Mouse (Mus musculus) forebrain, embryonic 10.5 days (tissue): ENCODE measurements around the gene Crlf2. TPM values are rescaled to one million over a fixed set of nuclear protein-coding genes. Genes with fewer than 3 reads are reported as not detected.

Source experiments
- DNase-seq: peaks from one replicate; pipeline ENCODE4 v3.0.0-alpha.2; 2017; ENCODE audit warnings: low spot score; ENCODE audit errors: extremely low spot score
- H3K27ac ChIP-seq: fragments of 300-500 bp; sonication (generic); 2 replicates; pipeline ENCODE4 v1.5.1; 2016; ENCODE audit warnings: mild to moderate bottlenecking
- H3K27me3 ChIP-seq: fragments of 300-500 bp; sonication (generic); 2 replicates; pipeline ENCODE4 v1.6.1; 2016; ENCODE audit warnings: mild to moderate bottlenecking; ENCODE audit not compliant: poor library complexity, severe bottlenecking
- H3K36me3 ChIP-seq: fragments of 300-500 bp; sonication (generic); replicated peaks from 2 replicates; pipeline ENCODE4 v1.6.1; 2016; ENCODE audit warnings: mild to moderate bottlenecking, moderate library complexity
- H3K4me1 ChIP-seq: fragments of 300-500 bp; sonication (generic); 2 replicates; pipeline ENCODE4 v1.6.1; 2016
- H3K4me3 ChIP-seq: fragments of 300-500 bp; sonication (generic); 2 replicates; pipeline ENCODE4 v1.5.1; 2016; ENCODE audit warnings: mild to moderate bottlenecking, moderate library complexity
- H3K9me3 ChIP-seq: fragments of 300-500 bp; sonication (generic); 2 replicates; pipeline ENCODE4 v1.6.1; 2016; ENCODE audit warnings: mild to moderate bottlenecking, moderate library complexity
- WGBS: fragments of 180-500 bp; shearing (Covaris S2); methylation state at CpG from one replicate; pipeline ENCODE4 v1.1.7; 2016; 5-methylcytosine and 5-hydroxymethylcytosine counted together
- polyA plus RNA-seq: library from polyadenylated mRNA; unstranded; fragments of >200 nt; fragmentation: Nextera tagmentation; extraction: Ambion mirVana; gene quantifications from 2 replicates; pipeline ENCODE4 v1.2.1, GENCODE M21; 2016

Crlf2 gene
- polyA plus RNA-seq, result 2.9 and 3.2 TPM in 2 replicates

DNA sequence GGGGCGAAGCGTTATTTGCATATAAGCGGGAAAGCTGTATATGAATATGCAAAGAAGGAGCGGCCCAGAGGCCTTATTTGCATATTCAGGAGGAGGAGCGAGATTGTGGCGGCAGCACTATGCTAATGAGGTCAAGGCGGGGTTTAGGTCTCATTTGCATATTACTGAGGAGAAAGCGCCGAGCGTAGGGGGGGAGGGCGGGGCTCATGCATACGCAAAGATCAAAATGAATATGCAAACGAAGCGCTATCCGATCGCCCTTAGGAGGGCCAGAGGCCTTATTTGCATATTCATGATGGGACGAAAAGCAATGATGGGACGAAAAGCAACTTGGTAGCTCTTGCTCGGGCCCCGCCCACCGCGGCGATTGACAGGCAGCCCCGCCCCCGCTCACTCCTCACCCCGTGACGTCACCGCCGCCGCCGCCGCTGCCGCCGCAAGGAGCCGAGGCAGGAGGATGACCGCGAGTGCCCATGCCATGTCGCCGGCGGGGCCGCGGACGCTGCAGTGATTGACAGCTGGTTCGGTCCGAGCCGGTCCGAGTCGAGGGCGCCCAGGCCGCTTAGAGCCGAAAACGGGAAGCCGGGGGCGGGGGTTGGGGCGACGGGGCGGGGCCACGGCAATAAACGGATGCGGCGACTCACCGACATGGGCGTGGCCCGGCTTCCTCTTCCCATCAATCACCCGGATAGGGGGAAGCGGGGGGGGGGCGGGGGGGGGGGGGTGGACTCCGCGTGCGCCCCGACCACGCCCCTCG, at the start of gene Crlf2:
TSS of gene Crlf2 (minus strand) at position 590 of the 757 bp plus-strand sequence.
- Histone ChIP-seq H3K36me3 (peaks cover 23% of the 10 kb centered on the region), H3K4me1 (0 out of 2 replicates have a peak, but pooled peaks cover 4% of the 10 kb centered on the region), H3K27me3 (no peaks in the 10 kb centered on the region), H3K4me3 (peak within 1 kb of the TSS; percentile 72), H3K27ac (peak within 1 kb of the TSS; percentile 91), H3K9me3 (peaks cover 59% of the 10 kb centered on the region)
- peak; percentile 87 for DNase-seq
- under 1% methylated on average over 69 of the region's 73 CpGs for WGBS

DNA sequence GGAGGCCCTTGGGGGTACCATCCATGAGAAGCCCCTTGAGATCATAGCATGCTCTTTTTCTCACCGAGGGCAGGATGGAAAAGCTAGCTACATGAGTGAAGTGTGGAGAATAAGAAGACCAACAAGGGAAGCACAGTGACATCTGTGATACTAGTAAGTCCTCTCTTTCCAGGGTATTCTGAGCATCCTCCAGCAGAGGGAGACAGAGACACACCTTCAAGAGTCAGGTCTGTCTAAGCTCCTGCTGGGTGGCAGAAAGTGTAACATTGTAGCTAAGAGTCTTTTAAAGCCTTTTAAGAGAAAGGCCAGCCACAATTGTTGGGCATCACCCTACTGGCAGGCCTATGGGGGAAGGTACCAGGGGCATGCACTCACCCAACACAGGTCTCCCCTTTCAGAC, 43.8 kb upstream of the Crlf2 start:
- DNase-seq, result no peak
- Histone ChIP-seq H3K27ac (no peak overlapping the region), H3K27me3 (no peaks in the 10 kb centered on the region), H3K36me3 (no peaks in the 10 kb centered on the region), H3K4me3 (no peak overlapping the region), H3K4me1 (no peaks in the 10 kb centered on the region), H3K9me3 (peaks cover 60% of the 10 kb centered on the region)
- WGBS, result 50% methylated on average over 1 of the region's 1 CpGs

DNA sequence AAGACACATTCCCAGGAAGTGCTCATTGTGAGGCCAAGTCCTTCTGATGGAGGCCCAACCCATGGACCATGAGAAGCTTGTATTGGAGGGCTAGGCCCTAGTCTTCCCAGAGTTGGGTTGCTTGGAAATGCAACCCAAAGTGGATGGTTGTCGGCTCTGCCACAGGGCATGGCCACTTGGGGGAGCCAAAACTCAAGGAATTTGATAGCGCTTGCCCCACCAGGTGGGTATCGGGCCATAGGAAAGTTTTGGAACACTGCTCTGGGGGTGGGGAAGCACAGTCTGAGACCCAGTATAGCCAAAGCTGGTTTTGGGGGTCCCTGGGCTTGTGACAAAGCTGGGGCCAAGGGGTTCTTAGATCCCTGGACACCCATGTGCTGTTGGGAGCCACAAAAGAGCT, 42.3 kb upstream of the Crlf2 start:
- Histone ChIP-seq H3K36me3 (no peaks in the 10 kb centered on the region), H3K27me3 (no peaks in the 10 kb centered on the region), H3K4me3 (no peak overlapping the region), H3K27ac (no peak overlapping the region), H3K4me1 (no peaks in the 10 kb centered on the region), H3K9me3 (peaks cover 65% of the 10 kb centered on the region)
- no peak for DNase-seq
- WGBS, result 27% methylated on average over 3 of the region's 3 CpGs

DNA sequence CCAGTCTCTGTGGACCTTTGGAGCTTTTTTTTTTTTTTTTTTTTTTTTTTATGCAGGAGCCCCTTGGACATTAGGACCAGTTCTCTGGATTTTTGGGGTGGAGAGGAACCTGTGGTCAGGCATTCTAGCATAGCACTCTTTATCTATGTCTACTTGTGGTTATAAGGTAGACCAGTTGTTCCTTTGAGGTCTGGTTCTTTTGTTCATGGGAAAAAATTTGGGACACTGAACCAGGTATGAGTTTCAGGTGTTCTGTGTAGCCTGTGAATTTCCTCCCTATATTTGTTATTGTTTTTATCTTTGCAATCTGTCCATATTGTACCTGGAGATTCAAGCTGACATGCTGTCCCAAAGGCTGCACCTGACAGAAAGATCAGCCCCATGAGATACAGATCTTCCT, 40.1 kb upstream of the Crlf2 start:
- Histone ChIP-seq H3K36me3 (no peaks in the 10 kb centered on the region), H3K4me1 (no peaks in the 10 kb centered on the region), H3K4me3 (no peak overlapping the region), H3K9me3 (peaks cover 75% of the 10 kb centered on the region), H3K27me3 (no peaks in the 10 kb centered on the region), H3K27ac (no peak overlapping the region)
- no peak for DNase-seq

DNA sequence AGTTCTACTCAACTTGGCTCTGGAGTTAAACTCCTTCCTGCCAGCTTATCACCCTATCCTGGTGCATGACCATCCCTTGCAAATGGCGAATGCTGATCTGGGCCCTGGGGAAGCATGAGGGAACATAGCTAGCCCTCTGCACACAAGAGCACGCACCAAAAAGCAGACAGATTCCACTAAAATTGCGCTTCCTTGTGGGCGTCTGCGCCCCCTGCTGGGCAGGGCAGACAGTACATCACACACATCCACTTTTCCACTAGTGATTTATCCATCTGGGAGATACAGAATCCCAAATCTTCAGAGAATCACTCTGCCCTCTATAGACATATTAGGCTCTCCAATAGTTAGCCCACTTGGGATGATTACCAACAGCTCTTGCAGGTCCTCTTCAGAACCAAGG, 37.9 kb upstream of the Crlf2 start:
- no peak for DNase-seq
- no peak overlapping the region for H3K4me3 ChIP-seq
- H3K27me3 ChIP-seq, result no peaks in the 10 kb centered on the region
- no peaks in the 10 kb centered on the region for H3K4me1 ChIP-seq
- H3K9me3 ChIP-seq, result peaks cover 59% of the 10 kb centered on the region
- no peaks in the 10 kb centered on the region for H3K36me3 ChIP-seq
- WGBS, result 37% methylated on average over 5 of the region's 5 CpGs
- H3K27ac ChIP-seq, result no peak overlapping the region

DNA sequence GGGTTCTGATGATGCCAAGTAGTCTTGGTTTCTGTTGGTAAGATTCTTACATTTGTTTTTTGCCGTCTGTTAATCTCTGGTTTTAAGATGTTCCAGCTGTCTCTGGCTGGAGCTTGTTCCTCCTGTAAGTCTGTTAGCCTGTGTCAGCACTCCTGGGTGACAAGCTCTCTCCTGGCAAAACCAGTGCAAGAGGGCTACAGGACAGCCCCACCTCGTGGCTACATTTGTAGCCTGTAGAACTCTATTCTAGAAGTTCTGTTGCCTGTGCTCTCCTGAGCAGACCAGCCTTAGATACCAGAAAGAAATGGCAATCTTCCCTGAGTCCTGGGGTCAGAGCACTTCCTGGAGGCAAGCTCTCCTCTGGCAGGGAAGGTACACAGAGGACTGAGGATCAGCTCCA, 4.0 kb upstream of the Crlf2 start:
- 61% methylated on average over 2 of the region's 2 CpGs for WGBS
- DNase-seq, result no peak
- H3K36me3 ChIP-seq, result no peaks in the 10 kb centered on the region
- H3K4me3 ChIP-seq, result no peak overlapping the region
- peaks cover 31% of the 10 kb centered on the region for H3K9me3 ChIP-seq
- no peaks in the 10 kb centered on the region for H3K4me1 ChIP-seq
- H3K27me3 ChIP-seq, result no peaks in the 10 kb centered on the region
- H3K27ac ChIP-seq, result no peak overlapping the region

DNA sequence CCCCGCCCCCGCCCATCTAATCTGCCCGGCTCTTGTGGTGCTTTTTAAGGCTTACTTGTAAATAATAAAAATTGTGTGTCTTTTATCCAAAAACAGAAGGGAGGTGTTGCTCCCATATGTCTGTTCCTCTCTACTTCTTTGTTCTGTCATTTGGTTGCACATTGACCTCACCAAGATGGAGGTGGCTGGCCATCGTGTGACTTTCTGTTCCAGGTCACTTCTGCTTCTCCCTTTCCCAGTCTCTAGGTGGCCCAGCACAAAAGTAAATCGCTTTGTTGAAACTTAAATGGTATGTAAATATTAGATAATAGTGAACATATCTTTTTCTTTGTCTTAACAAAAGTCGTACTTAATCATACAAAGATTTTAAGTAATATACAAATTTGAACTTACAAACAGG, 398 bp upstream of the Crlf2 start:
- H3K27ac ChIP-seq, result peak overlapping the region; percentile 91

DNA sequence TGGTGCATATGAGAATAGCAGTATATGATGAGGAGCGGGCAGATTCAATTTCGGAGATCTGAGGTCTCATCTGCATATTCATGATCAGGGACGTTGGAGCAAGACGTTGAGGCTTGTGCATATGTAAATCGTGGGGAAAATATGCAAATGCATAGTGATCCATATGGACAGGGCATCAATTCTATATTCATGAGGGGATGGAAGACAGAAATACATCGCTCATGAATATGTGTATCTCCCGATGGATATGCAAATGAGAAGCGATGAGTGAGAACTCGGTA, 730 bp downstream of the Crlf2 start:
- H3K4me1 ChIP-seq, result 0 out of 2 replicates have a peak, but pooled peaks cover 4% of the 10 kb centered on the region
- peaks cover 23% of the 10 kb centered on the region for H3K36me3 ChIP-seq
- no peak for DNase-seq
- under 1% methylated on average over 9 of the region's 9 CpGs for WGBS
- H3K9me3 ChIP-seq, result peaks cover 62% of the 10 kb centered on the region
- no peaks in the 10 kb centered on the region for H3K27me3 ChIP-seq
- peak overlapping the region; percentile 91 for H3K27ac ChIP-seq
- H3K4me3 ChIP-seq, result peak overlapping the region; percentile 72

More for the DNA sequence above, 398 bp upstream of the Crlf2 start:
- Histone ChIP-seq H3K4me3 (peak overlapping the region; percentile 72), H3K27me3 (no peaks in the 10 kb centered on the region), H3K36me3 (peaks cover 21% of the 10 kb centered on the region), H3K9me3 (peaks cover 53% of the 10 kb centered on the region), H3K4me1 (0 out of 2 replicates have a peak, but pooled peaks cover 4% of the 10 kb centered on the region)
- WGBS, result 25% methylated on average over 6 of the region's 6 CpGs
- DNase-seq, result no peak

DNA sequence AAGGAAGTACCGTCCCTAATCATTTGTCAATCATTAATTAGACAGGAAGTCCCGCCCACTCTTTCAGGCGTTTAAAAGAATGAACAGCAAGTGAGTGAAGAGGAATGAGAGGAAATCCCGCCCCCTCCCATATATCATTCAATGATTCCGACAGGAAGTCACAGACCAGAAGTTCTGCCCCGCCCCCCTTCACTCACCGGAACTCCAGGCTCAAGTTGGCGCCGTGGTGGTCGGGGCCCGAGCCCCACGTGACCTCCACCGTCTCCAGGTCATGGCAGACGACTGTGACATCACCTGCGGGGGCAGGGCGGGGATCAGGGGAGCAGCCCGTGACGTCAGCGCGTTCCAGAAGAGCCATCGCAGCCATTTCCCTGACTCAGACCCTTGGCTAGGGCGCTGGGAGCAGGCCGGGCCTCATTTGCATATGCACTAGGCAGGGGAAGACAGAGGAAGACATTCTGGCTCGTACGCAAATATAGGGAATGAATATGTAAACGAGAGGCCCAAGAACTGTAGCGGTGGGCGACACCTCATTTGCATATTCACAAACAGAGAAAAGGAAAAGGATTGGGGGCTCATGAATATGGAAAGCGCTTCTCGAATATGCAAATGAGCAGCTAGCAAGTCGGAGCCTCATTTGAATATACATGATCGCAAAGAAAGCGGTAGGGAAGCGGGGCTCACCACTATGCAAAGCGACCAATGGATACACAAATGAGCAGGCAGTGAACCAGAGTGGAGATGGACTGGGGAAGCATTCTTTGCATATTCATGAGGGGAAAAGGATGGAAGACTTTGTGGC, 1.3 kb downstream of the Crlf2 start:
- Histone ChIP-seq H3K4me3 (peak overlapping the region; percentile 72), H3K4me1 (0 out of 2 replicates have a peak, but pooled peaks cover 4% of the 10 kb centered on the region), H3K27me3 (no peaks in the 10 kb centered on the region), H3K36me3 (peaks cover 25% of the 10 kb centered on the region), H3K9me3 (peaks cover 63% of the 10 kb centered on the region), H3K27ac (peak overlapping the region; percentile 91)
- DNase-seq, result peak; percentile 84
- WGBS, result under 1% methylated on average over 35 of the region's 35 CpGs

DNA sequence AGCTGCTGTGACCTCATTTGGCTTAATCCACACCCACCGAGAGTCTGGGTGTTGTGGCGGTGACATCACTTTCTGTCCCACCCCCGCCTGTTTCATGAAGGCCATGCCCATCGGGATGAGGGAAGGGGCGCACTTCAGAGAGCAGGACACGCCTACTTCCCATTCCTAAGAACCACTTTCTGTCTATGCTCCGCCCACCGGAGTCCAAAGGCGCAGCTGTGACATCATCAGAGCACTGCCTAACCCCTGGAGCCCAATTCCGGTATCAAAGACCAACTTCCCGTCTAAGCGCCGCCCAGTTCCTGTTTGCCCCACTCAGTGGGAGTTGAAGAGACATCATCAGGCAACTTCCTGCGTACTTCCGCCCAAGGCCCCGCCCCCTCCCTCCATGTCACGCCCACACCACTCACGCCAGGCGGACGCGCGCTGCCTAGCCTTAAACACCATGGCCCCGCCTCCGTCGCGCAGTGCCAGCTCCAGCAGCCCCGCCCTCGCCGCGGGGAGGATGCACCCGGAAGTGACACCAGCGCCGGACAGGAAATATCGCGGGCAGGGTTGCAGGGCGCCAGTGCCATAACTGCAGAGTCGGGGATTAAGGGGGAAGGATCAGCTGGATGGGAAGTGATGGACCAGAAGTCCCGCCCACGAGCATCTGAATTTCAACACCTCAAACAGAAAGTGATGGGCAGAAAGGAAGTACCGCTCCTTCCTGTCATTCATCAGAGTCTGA, 2.0 kb downstream of the Crlf2 start:
- Histone ChIP-seq H3K27me3 (no peaks in the 10 kb centered on the region), H3K9me3 (peaks cover 67% of the 10 kb centered on the region), H3K27ac (peak overlapping the region; percentile 83), H3K4me1 (0 out of 2 replicates have a peak, but pooled peaks cover 4% of the 10 kb centered on the region), H3K4me3 (peak overlapping the region; percentile 72), H3K36me3 (peaks cover 26% of the 10 kb centered on the region)
- DNase-seq, result peak; percentile 79
- 5% methylated on average over 40 of the region's 40 CpGs for WGBS

DNA sequence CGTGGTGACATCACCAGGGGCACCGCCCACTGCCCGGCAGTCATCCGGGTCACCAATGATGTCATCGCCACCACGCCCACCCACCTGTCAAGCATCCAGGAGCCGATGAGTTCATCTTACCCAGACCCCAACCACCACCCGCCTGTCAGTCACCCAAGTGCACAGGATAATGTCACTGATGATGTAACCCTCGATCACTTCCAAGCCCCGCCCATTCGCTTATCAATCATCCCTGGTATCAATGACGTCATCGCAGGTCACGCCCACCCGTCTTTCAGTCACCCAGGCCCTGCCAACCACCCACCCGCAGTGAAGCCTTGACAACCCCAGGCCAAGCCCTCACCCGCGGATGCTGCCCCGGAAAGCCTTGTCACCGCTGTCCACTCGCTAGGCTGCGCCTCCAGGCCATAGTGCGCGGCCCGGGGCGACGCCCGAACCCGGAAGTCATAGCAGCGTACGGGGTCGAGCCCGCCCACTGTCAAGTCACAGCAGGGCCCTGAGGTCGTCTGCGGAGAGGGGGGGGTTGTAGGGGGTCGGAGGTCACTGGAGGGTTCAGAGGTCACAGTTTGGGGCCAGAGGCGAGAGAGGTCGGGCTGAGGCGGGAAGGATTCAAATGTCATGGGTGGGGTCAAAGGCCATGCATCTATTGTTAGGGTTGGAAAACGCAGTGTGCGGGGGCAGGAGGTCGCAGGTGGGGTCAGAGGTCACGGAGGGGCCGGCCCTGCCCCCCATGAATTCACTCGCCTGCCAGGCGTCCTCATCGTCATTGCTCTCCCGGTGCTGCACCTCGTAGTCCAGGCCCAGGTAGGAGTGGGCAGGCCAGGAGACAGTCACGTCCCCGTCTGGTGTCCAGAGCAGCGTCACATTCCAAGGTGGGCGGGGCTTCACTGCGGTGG, 2.9 kb downstream of the Crlf2 start:
- H3K4me1 ChIP-seq, result 0 out of 2 replicates have a peak, but pooled peaks cover 4% of the 10 kb centered on the region
- no peak for DNase-seq

DNA sequence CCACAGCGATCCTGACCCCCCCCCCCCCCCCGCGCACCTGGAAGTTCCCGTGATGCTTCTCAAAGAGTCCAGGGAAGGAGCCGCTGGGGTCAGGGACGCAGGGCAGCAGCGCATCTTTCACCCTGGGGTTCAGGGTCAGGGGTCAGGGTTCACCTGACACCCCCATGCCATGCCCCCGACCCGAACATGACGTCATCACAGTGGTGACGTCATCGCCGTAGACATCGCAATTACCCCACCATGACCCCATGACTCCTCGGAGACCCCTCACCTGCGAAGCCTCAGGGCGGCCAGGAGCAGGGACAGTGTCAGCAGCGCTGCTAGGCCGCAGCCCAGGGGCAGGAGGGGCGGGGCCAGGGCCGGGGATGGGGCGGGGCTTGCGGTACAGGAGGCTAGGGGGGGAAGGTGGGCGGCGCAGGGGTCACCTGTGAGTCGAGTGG, 3.5 kb downstream of the Crlf2 start:
- H3K4me1 ChIP-seq, result 0 out of 2 replicates have a peak, but pooled peaks cover 4% of the 10 kb centered on the region
- no peak for DNase-seq
- H3K9me3 ChIP-seq, result peaks cover 72% of the 10 kb centered on the region
- no peak overlapping the region for H3K4me3 ChIP-seq
- 89% methylated on average over 26 of the region's 26 CpGs for WGBS
- no peak overlapping the region for H3K27ac ChIP-seq
- peaks cover 30% of the 10 kb centered on the region for H3K36me3 ChIP-seq
- no peaks in the 10 kb centered on the region for H3K27me3 ChIP-seq

More for the DNA sequence above, 2.9 kb downstream of the Crlf2 start:
- Histone ChIP-seq H3K36me3 (peaks cover 29% of the 10 kb centered on the region), H3K27me3 (no peaks in the 10 kb centered on the region), H3K27ac (peak overlapping the region; percentile 83; the same call in 1 of the 2 replicates), H3K9me3 (peaks cover 72% of the 10 kb centered on the region), H3K4me3 (peak overlapping the region; percentile 72)
- WGBS, result 77% methylated on average over 53 of the region's 54 CpGs
